Mouse (Mus musculus): ENCODE measurements around the gene F11r. TPM values are rescaled to one million over a fixed set of nuclear protein-coding genes. Genes with fewer than 3 reads are reported as not detected.
A peak's percentile ranks its signal among the peaks of the same experiment; 100 is the strongest.
"Not testable (repeated sequence)": the region's sequence is repeated elsewhere in the genome, so short reads cannot be mapped to it uniquely, and the experiment has no call there.

F11r gene
- polyA plus RNA-seq, 1 experiment from 2014 or later, result 115 TPM

DNA sequence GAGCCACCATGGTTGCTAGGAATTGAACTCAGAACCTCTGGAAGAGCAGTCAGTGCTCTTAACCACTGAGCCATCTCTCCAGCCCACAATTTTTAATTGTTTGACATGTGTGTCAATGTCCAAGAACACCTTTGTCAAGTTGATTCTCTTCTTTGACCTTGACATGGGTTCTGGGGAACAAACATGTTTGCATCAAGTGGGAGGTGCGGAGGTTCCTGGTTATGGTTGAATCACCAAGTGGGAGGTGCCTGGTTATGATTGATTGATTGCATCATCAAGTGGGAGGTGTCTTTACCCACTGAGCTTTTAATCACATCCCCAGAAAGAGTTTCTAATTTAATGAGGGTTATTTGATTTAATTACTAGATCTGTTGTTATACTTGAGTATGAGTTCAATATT, 20.2 kb downstream of the F11r start:
- no peaks in the 10 kb centered on the region for H3K9me3 ChIP-seq
- no peak overlapping the region for H3K4me3 ChIP-seq
- WGBS, result 91% methylated on average over 1 of the region's 1 CpGs
- no peak for ATAC-seq (ENCODE audit: borderline replicate concordance, extremely low read depth, low FRiP score, low TSS enrichment)
- peaks cover 20% of the 10 kb centered on the region for H3K36me3 ChIP-seq
- 0 out of 2 replicates have a peak, but pooled peaks cover 9% of the 10 kb centered on the region for H3K4me1 ChIP-seq
- H3K4me2 ChIP-seq, result no peak overlapping the region
- no peaks in the 10 kb centered on the region for H3K27me3 ChIP-seq
- H3K27ac ChIP-seq, result no peak overlapping the region
- no peak overlapping the region for H3K9ac ChIP-seq

DNA sequence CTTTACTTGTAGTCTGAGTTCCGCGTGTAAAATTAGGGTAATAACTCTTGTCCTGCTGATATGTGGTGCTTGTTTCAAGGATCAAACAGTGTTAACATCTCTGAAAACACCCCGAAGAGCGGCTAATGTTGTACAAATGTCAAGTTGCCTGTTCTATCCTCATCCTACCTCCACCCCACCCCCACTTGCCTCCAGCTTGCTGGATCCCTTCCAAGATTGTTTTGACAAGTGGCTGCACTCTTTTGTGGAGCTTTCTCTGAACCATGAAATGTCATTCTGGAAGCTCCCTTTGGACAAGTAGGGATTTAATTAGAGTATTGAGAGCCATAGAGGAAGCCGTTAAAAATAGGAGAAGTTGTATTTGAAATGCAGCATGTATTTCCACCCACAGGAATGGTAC, 22.5 kb downstream of the F11r start:
- Histone ChIP-seq H3K36me3 (peaks cover 35% of the 10 kb centered on the region), H3K4me2 (no peak overlapping the region), H3K4me3 (no peak overlapping the region), H3K27me3 (no peaks in the 10 kb centered on the region), H3K9me3 (no peaks in the 10 kb centered on the region), H3K27ac (no peak overlapping the region), H3K9ac (no peak overlapping the region), H3K4me1 (0 out of 2 replicates have a peak, but pooled peaks cover 4% of the 10 kb centered on the region)
- no peak for ATAC-seq (ENCODE audit: borderline replicate concordance, extremely low read depth, low FRiP score, low TSS enrichment)
- 44% methylated on average over 5 of the region's 5 CpGs for WGBS

DNA sequence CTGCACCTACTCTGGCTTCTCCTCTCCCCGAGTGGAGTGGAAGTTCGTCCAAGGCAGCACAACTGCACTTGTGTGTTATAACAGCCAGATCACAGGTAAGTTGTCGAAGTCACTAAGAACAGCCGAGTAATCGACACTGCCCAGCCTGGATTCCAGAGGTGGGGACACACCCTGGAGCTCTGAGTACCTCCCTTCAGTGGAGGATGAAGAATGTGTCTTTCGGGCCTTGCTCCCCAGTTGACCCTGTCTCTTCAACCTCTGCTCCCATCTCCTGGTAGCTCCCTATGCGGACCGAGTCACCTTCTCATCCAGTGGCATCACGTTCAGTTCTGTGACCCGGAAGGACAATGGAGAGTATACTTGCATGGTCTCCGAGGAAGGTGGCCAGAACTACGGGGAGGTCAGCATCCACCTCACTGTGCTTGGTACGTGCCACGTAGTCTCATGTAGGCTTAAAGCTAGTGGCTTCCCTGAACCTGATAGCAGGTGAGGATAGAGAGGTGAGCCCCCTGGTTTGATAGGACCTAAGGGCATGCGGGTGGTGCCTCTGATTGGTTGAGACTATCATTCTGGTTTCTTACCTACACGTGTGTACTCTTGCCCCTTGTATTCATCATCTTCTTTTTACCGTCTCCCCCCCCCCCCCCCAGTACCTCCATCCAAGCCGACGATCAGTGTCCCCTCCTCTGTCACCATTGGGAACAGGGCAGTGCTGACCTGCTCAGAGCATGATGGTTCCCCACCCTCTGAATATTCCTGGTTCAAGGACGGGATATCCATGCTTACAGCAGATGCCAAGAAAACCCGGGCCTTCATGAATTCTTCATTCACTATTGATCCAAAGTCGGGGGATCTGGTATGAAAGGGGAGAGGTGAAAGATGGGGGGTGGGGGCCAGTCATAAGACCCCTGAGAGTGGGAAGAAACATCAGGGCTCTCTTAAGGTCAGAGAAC, 23.5 kb downstream of the F11r start:
- ATAC-seq (ENCODE audit: borderline replicate concordance, extremely low read depth, low FRiP score, low TSS enrichment), result no peak
- 88% methylated on average over 21 of the region's 22 CpGs for WGBS
- peaks cover 35% of the 10 kb centered on the region for H3K36me3 ChIP-seq
- H3K9ac ChIP-seq, result no peak overlapping the region
- no peak overlapping the region for H3K4me2 ChIP-seq
- H3K4me1 ChIP-seq, result 0 out of 2 replicates have a peak, but pooled peaks cover 3% of the 10 kb centered on the region
- no peak overlapping the region for H3K27ac ChIP-seq
- no peaks in the 10 kb centered on the region for H3K27me3 ChIP-seq
- H3K9me3 ChIP-seq, result no peaks in the 10 kb centered on the region
- no peak overlapping the region for H3K4me3 ChIP-seq

DNA sequence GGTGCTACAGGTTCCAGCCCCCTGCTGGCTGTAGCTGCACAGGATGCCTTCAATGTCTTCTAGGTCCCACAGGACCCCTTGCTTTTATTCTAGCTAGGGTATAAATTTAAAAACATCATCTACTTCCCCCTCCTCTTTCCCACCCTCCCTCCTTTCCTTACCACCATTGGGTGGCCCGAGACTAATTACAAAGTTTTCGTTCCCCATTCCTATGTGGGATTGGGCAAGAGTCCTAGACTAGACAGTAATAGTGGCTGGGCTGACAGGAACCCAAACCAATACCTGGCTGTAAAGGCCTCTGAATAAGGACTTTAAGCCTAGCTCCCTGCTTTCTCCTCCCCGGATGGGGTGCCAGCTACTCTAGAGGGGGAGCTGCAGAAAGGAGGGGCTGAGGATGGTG, 25.8 kb downstream of the F11r start:
- Histone ChIP-seq H3K4me2 (no peak overlapping the region), H3K36me3 (peaks cover 35% of the 10 kb centered on the region), H3K4me3 (no peak overlapping the region), H3K4me1 (0 out of 2 replicates have a peak, but pooled peaks cover 3% of the 10 kb centered on the region), H3K9me3 (no peaks in the 10 kb centered on the region), H3K27ac (no peak overlapping the region), H3K27me3 (no peaks in the 10 kb centered on the region), H3K9ac (no peak overlapping the region)
- no peak for ATAC-seq (ENCODE audit: borderline replicate concordance, extremely low read depth, low FRiP score, low TSS enrichment)
- WGBS, result 78% methylated on average over 3 of the region's 3 CpGs

DNA sequence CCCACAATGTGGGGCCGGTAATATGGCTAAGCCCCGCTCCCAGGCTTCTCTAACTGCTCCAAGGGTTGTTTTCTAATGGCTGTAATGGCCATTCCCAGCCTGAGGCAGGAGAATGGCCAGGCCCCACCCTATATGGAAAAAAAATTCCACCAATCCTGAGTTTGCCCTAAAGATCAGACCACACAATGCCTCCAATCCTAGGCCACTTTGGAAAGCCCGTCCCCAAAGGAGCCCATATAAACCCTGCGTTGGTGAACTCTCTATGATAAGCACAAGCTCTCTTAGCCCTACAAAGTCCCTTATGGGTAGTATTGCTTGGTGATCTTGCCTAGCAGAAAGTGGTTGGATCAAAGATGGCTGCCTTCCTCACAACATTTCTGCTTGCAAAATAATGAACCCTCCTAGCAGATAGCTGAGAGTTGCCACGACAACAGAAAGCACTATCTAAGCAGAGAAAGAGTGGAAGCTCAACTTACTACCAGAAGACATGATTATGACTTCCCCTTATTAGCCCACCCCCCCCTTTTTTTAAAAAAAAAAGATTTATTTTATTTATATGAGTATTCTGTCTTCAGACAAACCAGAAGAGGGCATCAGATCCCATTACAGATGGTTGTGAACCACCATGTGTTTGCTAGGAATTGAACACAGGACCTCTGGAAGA, 28.5 kb downstream of the F11r start:
- Histone ChIP-seq H3K27me3 (no peaks in the 10 kb centered on the region), H3K4me3 (no peak overlapping the region), H3K36me3 (peaks cover 30% of the 10 kb centered on the region), H3K27ac (no peak overlapping the region), H3K9me3 (no peaks in the 10 kb centered on the region), H3K4me2 (no peak overlapping the region), H3K4me1 (peaks cover 13% of the 10 kb centered on the region; the same call in 1 of the 2 replicates), H3K9ac (no peak overlapping the region)
- no peak for ATAC-seq (ENCODE audit: borderline replicate concordance, extremely low read depth, low FRiP score, low TSS enrichment)
- 86% methylated on average over 5 of the region's 5 CpGs for WGBS

DNA sequence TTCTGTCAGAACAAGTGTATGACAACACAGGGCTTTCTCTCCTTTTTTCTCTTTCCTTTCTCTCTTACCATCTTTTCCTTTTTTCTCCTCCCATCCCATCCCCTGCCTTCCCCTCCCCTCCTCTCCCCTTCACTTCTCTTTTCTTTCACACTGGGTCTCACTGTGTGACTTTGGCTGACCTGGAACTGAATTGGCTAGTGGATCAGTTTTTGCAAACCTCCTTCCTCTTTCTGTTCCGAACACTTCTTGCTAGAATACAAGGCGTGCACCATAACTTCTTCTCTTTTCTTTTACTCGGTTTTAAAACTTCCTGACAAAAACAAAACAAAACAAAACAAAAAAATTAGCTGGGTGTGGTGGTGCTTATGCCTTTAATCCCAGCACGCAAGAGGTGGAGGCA, 29.2 kb downstream of the F11r start:
- Histone ChIP-seq H3K36me3 (peaks cover 25% of the 10 kb centered on the region), H3K4me3 (no peak overlapping the region), H3K9me3 (no peaks in the 10 kb centered on the region), H3K27me3 (no peaks in the 10 kb centered on the region), H3K4me2 (no peak overlapping the region), H3K9ac (no peak overlapping the region), H3K4me1 (peaks cover 17% of the 10 kb centered on the region; the same call in 1 of the 2 replicates), H3K27ac (no peak overlapping the region)
- 76% methylated on average over 4 of the region's 4 CpGs for WGBS
- no peak for ATAC-seq (ENCODE audit: borderline replicate concordance, extremely low read depth, low FRiP score, low TSS enrichment)

DNA sequence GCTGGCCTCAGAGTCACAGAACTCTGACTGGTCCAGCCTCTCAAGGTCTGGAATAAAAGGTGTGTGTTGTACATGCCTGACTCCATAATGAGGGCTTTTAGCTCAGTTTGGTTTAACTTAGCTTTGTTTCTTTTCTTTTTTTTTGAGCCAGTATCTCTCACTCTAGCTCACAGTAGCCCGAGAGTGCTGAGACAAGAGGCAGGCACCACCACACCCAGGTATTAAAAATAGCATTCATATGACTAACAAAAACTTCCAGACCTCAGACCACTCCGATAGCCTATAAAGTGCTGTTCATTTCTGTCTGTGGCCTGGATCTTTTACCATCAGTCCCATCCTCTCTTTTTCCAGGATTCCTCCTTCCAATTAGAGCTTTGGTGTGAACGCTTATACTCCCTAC, 32.3 kb downstream of the F11r start:
- Histone ChIP-seq H3K9me3 (no peaks in the 10 kb centered on the region), H3K4me2 (no peak overlapping the region), H3K36me3 (no peaks in the 10 kb centered on the region), H3K4me3 (no peak overlapping the region), H3K4me1 (peaks cover 14% of the 10 kb centered on the region; the same call in 1 of the 2 replicates), H3K27me3 (no peaks in the 10 kb centered on the region), H3K27ac (no peak overlapping the region), H3K9ac (no peak overlapping the region)
- ATAC-seq (ENCODE audit: borderline replicate concordance, extremely low read depth, low FRiP score, low TSS enrichment), result no peak
- 72% methylated on average over 3 of the region's 3 CpGs for WGBS

DNA sequence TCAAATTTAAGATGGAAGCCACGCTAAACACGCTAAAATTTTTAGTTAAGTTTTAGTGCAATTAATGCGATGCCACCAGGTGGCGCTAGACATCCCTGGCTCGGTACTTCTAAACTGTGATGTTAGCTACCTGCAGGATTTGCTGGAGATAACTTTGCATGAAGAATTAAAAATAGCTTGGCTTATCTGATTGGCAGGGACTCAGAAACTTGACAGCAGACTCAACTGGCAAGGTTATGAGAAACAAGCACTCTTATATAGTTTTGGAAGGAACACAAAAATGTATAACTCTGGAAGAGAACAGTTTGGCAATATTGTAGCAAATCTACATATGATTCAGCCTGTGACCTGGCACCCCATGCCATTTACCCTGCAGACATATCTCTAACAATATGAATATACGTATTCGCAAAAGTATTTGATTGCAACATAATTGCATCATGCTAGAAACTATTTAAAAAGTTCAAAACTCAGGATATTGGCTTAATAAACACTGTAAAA, 33.1 kb downstream of the F11r start:
- no peak overlapping the region for H3K9ac ChIP-seq
- H3K27ac ChIP-seq, result no peak overlapping the region
- H3K27me3 ChIP-seq, result no peaks in the 10 kb centered on the region
- no peak overlapping the region for H3K4me2 ChIP-seq
- H3K9me3 ChIP-seq, result no peaks in the 10 kb centered on the region
- ATAC-seq (ENCODE audit: borderline replicate concordance, extremely low read depth, low FRiP score, low TSS enrichment), result 0 out of 2 replicates have a peak, but pooled peaks have one; percentile 27
- H3K4me1 ChIP-seq, result peaks cover 14% of the 10 kb centered on the region; the same call in 1 of the 2 replicates
- WGBS, result 26% methylated on average over 7 of the region's 7 CpGs
- no peak overlapping the region for H3K4me3 ChIP-seq
- no peaks in the 10 kb centered on the region for H3K36me3 ChIP-seq

DNA sequence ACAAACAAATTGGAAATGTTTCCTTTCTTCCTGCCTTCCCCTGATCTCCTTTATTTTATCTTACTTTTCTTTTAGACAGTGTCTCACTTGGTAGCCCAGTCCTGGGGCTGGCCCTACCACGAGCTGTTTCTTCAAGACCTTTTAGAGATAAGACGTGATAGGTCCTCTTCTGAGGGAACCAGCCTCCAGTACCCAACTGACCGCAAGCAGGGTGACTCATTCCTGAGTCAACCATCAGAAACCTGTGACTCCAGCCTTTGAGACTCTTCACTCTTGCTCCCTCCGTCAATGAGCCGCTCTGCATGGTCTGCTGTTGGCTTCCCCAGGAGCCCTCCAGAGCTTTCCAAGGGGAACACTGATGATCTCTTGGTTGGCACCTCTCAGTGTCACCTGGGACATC, 33.6 kb downstream of the F11r start:
- 66% methylated on average over 5 of the region's 5 CpGs for WGBS
- no peaks in the 10 kb centered on the region for H3K27me3 ChIP-seq
- H3K4me2 ChIP-seq, result no peak overlapping the region
- H3K9ac ChIP-seq, result no peak overlapping the region
- no peaks in the 10 kb centered on the region for H3K9me3 ChIP-seq
- peaks cover 14% of the 10 kb centered on the region; the same call in 1 of the 2 replicates for H3K4me1 ChIP-seq
- no peak for ATAC-seq (ENCODE audit: borderline replicate concordance, extremely low read depth, low FRiP score, low TSS enrichment)
- H3K36me3 ChIP-seq, result no peaks in the 10 kb centered on the region
- peak overlapping the region; percentile 22; the same call in 1 of the 2 replicates for H3K27ac ChIP-seq
- no peak overlapping the region for H3K4me3 ChIP-seq

DNA sequence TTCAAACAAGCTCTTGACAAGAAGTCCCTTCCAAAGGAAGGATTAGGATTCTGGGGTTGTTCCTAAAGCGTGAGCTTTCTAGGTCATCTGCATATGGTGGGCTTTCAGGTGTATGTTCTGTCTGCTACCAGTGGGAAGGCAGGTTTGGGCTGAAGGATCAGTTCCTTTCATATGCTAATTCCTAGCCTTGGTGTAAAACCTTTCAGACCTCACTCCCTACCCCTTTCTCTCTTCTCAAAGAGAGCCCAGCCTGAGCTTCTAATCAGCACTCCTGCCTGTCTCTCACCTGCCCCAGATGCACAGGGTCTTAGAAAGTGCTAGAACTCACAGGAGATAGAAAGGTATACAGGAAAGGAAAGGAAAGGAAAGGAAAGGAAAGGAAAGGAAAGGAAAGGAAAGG, 34.1 kb downstream of the F11r start:
- 52% methylated on average over 1 of the region's 1 CpGs for WGBS
- no peaks in the 10 kb centered on the region for H3K9me3 ChIP-seq
- ATAC-seq (ENCODE audit: borderline replicate concordance, extremely low read depth, low FRiP score, low TSS enrichment), result no peak
- peak overlapping the region; percentile 22; the same call in 1 of the 2 replicates for H3K27ac ChIP-seq
- H3K9ac ChIP-seq, result no peak overlapping the region
- no peak overlapping the region for H3K4me3 ChIP-seq
- no peaks in the 10 kb centered on the region for H3K36me3 ChIP-seq
- no peak overlapping the region for H3K4me2 ChIP-seq
- peaks cover 14% of the 10 kb centered on the region; the same call in 1 of the 2 replicates for H3K4me1 ChIP-seq
- H3K27me3 ChIP-seq, result no peaks in the 10 kb centered on the region

DNA sequence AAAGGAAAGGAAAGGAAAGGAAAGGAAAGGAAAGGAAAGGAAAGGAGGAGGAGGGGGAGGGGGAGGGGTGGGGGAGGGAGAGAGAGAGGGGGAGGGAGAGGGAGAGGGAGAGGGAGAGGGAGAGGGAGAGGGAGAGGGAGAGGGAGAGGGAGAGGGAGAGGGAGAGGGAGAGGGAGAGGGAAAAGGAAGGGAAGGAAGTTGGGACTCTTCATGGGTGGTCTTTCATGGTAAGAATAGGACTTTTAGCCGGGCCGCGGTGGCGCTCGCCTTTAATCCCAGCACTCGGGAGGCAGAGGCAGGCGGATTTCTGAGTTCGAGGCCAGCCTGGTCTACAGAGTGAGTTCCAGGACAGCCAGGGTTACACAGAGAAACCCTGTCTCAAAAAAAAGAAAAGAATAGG, 34.6 kb downstream of the F11r start:
- H3K9ac ChIP-seq; H3K9me3 ChIP-seq; H3K4me3 ChIP-seq; ATAC-seq (ENCODE audit: borderline replicate concordance, extremely low read depth, low FRiP score, low TSS enrichment); H3K36me3 ChIP-seq; H3K27ac ChIP-seq; H3K4me2 ChIP-seq; H3K27me3 ChIP-seq: not testable (repeated sequence)
- peaks cover 14% of the 10 kb centered on the region; the same call in 1 of the 2 replicates for H3K4me1 ChIP-seq
- 86% methylated on average over 8 of the region's 8 CpGs for WGBS

DNA sequence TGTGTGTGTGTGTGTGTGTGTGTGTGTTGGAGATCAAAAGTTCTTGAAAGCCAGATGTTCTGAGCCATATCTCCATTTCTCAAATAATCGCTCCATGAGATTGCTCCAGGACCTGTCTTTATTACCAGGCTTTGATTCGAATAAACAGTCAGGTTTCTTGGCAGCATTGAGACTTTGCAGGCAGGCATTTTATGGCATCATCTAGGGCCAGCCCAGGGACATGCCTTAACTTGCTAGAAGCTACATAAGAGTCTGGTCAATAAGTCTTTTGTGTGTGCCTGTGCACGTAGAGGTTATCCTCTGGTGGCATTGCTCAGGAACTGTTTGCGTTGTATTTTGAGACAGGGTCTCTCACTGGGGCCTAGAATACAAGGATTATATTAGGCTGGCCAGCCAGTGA, 36.2 kb downstream of the F11r start:
- Histone ChIP-seq H3K27me3 (no peaks in the 10 kb centered on the region), H3K4me1 (peaks cover 20% of the 10 kb centered on the region), H3K36me3 (no peaks in the 10 kb centered on the region), H3K9ac (no peak overlapping the region), H3K4me3 (no peak overlapping the region), H3K9me3 (no peaks in the 10 kb centered on the region), H3K4me2 (no peak overlapping the region), H3K27ac (no peak overlapping the region)
- WGBS, result 69% methylated on average over 4 of the region's 4 CpGs
- no peak for ATAC-seq (ENCODE audit: borderline replicate concordance, extremely low read depth, low FRiP score, low TSS enrichment)
